Mouse (Mus musculus): ENCODE data around the gene Kcnk2.

Kcnk2 gene

DNA sequence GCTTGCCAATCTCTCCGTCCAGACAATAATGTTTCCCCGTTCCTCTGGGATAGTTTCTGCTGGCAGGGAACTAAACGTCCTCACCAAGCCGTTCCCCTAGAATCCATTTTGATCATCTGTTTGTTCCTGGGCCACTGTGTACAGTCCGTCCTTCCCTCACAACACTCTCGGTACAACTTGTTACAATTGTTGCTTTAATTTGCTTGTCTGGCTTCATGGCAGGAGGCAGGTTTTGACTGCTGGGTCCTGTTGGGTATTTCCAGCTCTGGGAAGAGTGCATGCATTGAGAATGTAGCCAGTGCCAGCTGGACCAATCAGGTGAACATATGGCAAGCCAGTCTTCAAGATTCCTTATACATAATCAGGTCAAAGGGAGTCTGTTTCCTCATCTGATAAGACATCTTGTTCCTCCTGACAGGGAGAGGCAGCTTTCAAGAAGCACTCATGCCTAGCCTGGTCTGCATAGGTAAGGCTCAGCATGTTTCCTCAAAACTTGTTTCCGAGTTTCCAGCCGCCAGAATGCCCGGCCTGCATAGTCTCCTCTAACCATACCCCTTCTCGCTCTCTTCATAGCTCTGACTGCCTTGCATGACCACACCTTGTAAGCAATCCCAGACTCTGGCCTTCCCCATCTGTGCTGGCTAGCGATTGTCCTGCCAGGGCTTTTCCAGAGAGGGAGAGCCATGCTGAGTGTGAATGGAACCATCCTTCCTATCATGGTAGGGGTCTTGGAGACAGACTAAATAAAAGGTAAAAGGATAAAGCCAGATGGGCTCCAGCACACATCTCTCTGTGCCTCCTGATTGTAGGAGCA lies 184.1 kb downstream of the Kcnk2 start:
- DNase-seq (ENCODE audit: low spot score in 2 of 2), result no peak

GRCm38 (mm10) chr1:189215131-189215530 lies 186.9 kb downstream of the Kcnk2 start:
- DNase-seq (ENCODE audit: low spot score in 2 of 2), result no peak

- DNase-seq (ENCODE audit: low spot score in 2 of 2), result no peak
Measured at GRCm38 (mm10) chr1:189214477-189214876, 187.6 kb downstream of the Kcnk2 start.

- no peak for DNase-seq (ENCODE audit: low spot score in 2 of 2)
Measured at GRCm38 (mm10) chr1:189209715-189210108, 192.4 kb downstream of the Kcnk2 start.

GRCm38 (mm10) chr1:189209029-189209714 lies 192.9 kb downstream of the Kcnk2 start:
- DNase-seq (ENCODE audit: low spot score in 2 of 2), result no peak

GRCm38 (mm10) chr1:189208605-189209004 lies 193.5 kb downstream of the Kcnk2 start:
- DNase-seq (ENCODE audit: low spot score in 2 of 2), result no peak

DNA sequence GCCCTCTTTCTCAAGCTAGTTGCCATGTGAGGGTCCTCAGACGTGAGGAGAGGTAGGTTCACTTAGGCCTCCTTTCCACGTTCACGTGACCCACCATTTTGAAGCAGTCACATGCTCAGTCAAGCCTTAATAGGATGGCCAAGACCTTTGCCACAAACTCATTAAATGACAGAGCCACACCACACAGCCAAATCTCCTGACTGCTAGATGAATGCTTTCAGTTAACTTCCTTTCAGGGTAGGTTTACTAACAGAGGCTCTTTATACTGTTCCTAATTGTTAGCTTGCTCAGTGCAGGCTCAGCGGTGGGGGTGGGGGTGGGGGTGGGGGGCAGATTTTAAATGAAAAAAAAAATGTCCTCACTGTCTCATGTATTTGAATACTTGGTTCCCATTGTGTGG lies 206.3 kb downstream of the Kcnk2 start:
- DNase-seq (ENCODE audit: low spot score in 2 of 2), result no peak

- DNase-seq (ENCODE audit: low spot score in 2 of 2), result no peak
Measured at GRCm38 (mm10) chr1:189187737-189188390, 214.2 kb downstream of the Kcnk2 start.

DNA sequence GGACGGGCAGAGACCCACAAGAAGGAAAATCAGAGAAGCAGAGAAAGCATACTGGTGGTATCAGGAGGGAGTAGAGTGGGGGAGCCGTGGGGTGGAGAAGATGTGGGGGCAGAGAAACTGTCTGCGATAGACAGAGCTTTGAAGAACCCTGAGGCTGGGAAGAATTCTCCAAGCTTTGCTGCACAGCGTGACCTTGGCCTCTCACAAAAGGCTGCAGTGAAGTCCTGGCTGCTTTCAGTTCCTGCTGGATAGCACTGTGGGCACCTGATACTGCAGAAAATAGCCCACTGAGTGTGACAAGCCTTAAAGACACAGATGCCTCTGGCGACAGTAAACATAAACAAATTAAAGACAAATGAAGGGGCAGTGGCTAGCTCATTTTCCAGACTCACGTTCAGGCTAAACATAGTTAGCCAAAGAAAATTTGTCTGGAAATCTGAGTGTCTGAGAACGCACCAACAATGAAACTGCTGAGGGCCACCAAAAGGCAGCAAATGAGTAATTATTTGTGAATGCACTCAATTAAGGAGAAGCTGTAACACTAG lies 216.8 kb downstream of the Kcnk2 start:
- no peak for DNase-seq (ENCODE audit: low spot score in 2 of 2)

DNA sequence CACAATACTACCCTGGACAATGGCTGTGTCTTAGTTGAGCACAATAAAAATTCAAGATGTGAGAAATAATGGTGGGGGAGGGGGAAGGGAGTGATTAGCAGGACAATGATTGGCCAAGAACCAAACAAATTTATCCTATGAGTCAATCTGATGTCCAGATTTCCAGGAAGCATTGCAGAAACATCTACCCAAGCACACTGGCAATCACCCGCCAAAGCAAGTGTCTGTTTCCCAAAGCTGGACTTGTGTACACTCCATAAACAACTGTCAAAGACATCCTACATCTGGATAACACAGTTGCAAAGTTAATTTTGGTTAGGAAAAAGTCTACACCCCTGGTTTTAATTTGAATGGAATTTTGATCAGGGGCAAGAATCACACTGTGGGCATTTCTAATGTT lies 224.3 kb downstream of the Kcnk2 start:
- DNase-seq (ENCODE audit: low spot score in 2 of 2), result no peak

DNA sequence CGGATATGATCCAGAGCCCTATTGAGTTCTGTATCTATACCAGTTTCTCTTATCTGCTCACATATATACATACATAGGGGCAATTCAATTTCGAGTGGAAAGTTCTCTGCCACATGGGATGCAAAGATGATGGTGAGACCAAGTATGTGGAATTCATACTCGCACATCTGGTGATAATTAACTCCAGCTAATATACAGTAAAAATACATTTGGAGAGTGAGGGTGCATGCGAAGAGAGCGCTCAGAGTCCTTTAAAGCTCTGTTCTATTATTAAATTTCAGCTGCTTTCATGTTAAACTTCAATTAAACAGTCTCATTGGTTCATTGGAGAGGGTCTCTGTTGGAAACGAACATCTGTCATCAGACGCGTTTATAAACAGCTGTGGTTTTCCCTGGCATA lies 228.6 kb downstream of the Kcnk2 start:
- DNase-seq (ENCODE audit: low spot score in 2 of 2), result no peak

DNA sequence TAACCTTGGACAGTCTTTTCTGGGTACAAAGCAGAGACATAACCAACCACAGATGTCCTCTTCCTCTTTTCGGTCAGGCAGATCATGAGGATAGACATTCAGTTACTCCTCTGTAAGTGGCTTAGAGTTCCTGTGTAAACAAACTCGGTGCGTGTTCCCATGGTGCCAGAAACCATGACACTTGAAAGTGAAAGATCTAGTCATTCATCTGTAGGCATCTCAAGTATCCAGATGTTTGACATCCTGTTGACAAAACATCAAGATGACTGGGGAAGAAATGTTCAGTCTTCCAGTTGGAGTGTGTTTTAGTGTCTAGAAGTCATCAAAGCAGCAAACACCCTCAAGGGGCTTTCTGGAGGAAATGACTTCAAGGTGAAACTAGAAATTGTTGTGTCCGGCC lies 230.9 kb downstream of the Kcnk2 start:
- no peak for DNase-seq (ENCODE audit: low spot score in 2 of 2)

DNA sequence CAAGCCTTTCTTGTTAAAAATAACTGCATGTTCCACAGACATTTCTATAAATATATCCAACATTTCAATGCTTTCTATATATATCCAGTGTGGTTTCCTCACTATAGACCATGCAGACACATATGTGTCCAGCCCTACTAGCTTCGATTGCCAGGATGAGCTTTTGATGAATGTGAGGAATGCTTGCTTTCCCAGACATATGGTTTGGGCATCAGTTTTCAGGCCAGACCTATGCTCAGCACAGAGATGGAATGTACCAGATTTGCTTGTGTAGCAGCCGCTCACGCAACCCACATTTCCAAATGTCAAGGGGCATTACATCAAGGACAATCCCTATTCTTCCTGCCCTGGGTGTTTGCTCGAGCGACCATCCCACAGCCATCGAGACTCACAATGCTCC lies 236.3 kb downstream of the Kcnk2 start:
- DNase-seq (ENCODE audit: low spot score in 2 of 2), result no peak

GRCm38 (mm10) chr1:189165141-189165540 lies 236.9 kb downstream of the Kcnk2 start:
- no peak for DNase-seq (ENCODE audit: low spot score in 2 of 2)

DNA sequence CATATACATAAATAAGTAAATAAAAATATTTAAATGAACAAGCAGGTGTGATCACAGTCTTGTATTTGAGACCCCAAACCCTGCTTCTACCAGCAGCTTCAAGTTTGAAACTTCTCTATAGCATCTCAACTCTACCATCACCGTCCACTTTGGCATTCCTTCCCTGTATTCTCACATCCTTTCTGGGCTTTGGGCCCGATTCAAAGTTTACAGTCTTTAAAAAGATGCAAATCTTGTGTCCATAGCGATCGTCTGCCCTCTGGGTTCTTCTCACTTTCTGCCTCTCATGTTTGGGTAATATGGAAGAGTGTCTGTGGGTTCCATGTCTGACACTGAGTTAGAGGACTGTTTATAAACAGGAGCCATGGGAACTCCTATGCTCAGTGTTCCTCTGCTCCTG lies 237.4 kb downstream of the Kcnk2 start:
- DNase-seq (ENCODE audit: low spot score in 2 of 2), result no peak

GRCm38 (mm10) chr1:189164241-189164640 lies 237.8 kb downstream of the Kcnk2 start:
- DNase-seq (ENCODE audit: low spot score in 2 of 2), result no peak
